Mouse (Mus musculus): ENCODE measurements around the gene Ets1.
A peak's percentile ranks its signal among the peaks of the same experiment; 100 is the strongest.

The Ets1 gene

DNA sequence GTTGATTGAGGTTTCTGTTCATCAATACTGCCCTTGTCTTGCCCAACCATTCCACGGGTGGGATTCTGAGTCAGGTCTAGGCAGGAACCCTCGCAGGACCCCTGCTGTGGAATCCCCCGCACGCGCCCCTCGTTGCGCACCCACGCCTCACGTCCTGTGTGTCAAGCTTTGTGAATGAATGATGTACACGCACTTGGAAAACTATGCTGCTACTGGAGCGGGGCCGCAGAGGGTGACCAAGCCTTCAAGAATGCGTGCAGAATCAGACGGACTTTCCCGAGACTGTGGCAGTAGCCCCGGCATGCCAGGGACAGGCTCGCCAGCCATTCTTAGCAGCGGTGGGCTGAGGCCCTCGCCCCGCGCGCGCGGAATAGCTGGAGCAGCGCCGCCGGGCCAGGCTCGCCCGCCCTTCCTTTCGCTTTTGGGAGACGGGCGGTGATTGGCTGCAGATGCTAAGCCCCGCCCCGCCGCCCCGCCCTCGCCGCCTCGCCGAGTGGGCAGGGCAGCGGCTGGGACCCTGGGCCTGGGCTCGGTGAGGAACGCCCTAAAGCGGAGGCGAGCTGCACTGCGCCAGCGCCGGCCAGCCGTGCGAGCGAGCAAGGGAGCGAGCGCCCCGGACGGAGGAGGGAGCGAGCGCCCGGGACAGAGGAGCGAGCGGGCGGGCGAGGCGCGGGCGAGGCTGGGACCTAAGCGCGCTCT, 59.6 kb downstream of the Ets1 start:
- DNase-seq (ENCODE audit: low spot score in 2 of 2): peak; percentile 69 to 89

DNA sequence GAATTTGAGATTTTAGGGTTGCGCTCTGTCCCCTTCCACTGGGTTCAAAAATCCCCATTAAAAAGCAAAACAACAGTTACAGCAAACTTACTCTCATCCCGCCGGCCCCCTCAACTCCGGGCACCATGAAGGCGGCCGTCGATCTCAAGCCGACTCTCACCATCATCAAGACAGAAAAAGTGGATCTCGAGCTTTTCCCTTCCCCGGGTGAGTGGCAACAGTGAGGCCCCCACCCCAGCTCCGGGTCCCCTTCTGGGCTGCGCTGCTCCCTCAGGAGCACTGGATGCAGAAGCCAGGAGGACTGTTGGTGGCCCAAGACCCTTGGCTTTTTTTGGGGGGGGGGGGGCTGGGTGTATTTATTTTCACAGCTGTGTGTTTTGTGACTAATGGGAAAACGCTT, 60.2 kb downstream of the Ets1 start:
- no peak for DNase-seq (ENCODE audit: low spot score in 2 of 2)

- no peak for DNase-seq (ENCODE audit: low spot score in 2 of 2)
Observed at GRCm38 (mm10) chr9:32696717-32697116, 60.7 kb downstream of the Ets1 start.

GRCm38 (mm10) chr9:32697291-32698110, 61.5 kb downstream of the Ets1 start:
- DNase-seq (ENCODE audit: low spot score in 2 of 2): no peak

GRCm38 (mm10) chr9:32698766-32699165, 62.7 kb downstream of the Ets1 start:
- DNase-seq (ENCODE audit: low spot score in 2 of 2): no peak

- DNase-seq (ENCODE audit: low spot score in 2 of 2): no peak
Observed at GRCm38 (mm10) chr9:32699391-32699841, 63.4 kb downstream of the Ets1 start.

DNA sequence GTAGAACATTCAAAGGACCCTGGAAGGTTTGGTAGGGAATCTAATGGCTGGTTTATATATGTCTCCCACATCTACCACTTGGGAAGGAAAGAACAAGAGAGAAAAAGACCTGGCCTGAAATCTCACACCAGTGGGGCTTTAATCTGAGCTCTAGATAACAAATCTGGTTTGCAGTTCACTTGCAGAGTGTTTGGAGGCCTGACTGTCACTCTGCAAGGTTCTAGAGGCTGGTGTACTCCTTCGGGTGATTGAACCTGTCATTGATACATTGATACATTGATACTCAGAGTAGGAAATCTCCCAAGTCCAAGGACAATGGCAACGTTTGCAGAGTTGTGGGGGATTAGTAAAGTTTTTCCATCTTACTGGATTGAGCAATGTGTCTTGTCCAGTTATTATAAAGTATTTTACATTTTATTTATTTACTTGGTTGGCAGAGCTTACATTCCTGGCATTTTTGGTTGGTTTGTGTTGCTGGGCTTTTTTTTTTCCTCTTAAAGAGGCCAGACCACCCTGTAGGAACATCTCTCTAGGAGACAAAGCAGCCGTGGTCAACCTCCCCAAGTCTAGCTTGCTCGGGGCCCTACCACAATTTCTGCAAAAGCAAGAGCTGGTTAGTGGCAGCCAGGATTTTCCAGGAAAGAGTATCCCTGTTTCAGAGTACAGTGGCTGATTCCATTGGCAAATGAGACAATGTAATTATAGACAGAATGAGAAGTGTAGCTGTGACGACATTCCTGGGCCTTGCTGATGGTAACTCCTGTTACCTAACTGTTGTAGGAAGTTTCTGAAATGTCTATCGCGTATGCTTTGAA, 64.3 kb downstream of the Ets1 start:
- no peak for DNase-seq (ENCODE audit: low spot score in 2 of 2)

GRCm38 (mm10) chr9:32701126-32701997, 65.3 kb downstream of the Ets1 start:
- no peak for DNase-seq (ENCODE audit: low spot score in 2 of 2)

- DNase-seq (ENCODE audit: low spot score in 2 of 2): no peak
Observed at GRCm38 (mm10) chr9:32701998-32702305, 65.9 kb downstream of the Ets1 start.

DNA sequence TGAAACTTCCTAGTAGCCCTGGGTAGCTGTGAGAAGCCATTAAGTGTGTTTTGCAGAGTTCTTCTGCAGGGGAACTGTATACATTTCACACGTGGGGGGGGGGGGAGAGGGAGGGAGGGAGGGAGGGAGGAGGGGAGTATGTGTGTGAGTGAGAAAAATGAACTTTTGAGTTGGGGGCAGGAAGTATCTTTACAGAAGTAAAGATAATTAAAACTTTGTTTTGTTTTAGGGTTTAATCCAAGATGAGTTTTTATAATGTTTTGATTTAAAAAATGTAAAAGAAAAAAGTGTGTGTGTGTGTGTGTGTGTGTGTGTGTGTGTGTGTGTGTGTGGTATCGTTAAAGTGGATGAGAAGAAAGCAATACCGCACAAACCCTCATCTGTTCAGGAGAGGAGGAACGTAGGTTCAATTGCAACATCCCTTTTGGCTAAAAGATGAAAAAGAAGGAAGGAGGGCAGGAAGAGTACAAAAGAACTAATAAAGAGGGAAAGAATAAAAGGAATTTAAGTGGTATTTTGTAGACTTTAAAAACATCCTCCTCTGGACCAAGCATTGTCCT, 66.9 kb downstream of the Ets1 start:
- DNase-seq (ENCODE audit: low spot score in 2 of 2): no peak

GRCm38 (mm10) chr9:32703976-32704745, 68.1 kb downstream of the Ets1 start:
- DNase-seq (ENCODE audit: low spot score in 2 of 2): no peak

GRCm38 (mm10) chr9:32705827-32706478, 69.9 kb downstream of the Ets1 start:
- no peak for DNase-seq (ENCODE audit: low spot score in 2 of 2)

DNA sequence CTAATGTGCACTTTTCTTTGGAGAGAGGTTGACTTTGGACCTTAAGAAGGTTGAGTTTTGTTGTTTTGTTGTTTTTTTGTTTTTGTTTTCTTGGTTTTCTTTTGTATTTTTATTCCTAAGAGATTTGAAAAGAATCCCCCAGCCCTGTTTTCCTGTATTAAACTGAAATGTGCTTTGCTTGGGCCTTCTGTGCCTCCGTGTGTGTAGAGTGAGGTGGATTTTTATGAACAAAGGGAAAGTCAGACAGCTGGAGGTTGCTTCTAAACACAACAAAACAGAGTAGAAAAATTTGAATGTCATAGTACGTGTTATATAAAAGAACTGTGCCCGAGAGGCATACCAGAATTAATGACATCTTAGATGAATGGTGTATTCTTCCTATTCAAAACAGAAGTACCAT, 71.4 kb downstream of the Ets1 start:
- DNase-seq (ENCODE audit: low spot score in 2 of 2): no peak

DNA sequence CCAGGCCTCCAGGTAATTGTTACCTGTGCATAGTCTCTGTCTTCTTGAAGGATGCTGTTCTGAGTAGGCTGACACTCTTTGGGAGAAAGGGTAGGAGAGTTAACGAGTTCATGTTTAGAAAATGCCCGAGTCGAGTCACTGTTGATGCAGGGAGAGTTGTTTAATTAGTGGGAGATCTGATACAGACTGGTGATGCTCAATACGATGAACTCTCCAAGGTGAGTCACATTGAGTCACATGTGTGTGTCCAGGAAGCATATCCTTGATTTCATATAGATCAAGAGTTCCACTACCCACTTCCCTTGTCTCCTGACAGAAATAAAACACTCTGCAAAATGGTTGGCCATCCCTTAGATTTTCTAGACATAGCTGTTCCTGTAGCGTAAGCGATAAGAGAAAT, 72.5 kb downstream of the Ets1 start:
- no peak for DNase-seq (ENCODE audit: low spot score in 2 of 2)

DNA sequence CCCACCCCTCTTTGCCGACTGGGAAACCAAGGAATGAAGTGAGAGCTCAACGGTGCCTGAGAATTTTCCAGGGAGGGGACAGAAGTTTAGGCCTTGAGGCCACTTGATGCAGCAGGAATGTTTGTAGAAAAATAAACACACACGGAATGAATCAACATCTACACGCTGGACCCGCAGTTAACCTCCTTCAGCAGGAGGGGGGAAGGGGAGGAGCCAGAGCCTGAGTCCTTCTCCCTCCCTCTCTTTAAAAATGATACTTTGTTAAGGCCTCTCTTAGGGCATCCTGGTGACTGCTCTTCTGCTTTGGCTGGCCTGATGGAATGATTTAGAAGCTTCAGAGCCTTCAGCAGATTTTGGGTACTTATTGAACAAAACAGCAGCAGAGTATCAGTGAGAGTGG, 73.3 kb downstream of the Ets1 start:
- no peak for DNase-seq (ENCODE audit: low spot score in 2 of 2)

DNA sequence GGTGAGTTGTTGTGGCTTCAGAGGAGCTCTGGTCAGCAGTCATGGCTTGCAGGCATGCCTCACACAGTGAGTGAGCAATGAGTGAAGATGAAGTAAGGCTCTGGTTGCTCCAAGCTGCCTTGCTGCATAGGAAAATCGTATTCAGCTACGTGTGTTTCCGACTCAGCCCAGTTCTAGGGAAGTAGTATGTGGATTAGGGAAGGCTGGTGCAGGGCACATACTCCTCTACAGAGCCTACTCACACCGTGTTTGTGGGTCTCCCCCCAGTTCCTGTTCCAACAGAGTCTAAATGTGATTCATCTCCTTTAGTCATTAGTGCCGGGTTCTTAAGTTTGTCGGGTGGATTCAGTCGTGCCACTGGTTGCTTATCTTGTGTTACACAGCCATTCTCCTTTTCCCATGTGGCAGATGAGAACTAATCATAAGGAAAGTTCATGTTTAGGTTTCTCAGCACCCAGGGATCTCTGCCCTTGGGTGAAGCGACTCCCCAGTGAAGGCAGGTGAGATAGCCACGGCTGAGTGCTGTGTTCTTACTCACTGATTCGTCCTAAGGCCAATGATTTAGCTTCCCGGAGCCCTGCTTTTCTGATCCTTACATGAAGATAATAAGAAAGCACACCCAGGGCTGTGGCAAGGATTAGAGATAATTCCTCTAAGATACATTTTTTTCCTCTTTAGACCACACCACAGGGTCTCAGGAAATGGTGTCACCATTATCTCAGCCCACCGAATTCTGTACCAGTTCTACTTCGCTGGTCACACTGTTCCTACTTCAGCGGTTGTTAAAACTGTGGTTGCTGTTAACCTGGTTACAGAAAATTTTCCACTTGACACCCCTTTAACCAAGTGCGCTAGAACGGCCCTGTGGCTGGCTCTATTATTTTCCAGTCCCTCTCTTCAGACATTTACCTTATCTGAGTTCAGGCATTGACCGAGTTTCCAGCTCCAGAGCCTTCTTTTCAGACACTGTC, 74.0 kb downstream of the Ets1 start:
- no peak for DNase-seq (ENCODE audit: low spot score in 2 of 2)

GRCm38 (mm10) chr9:32710987-32711652, 75.1 kb downstream of the Ets1 start:
- no peak for DNase-seq (ENCODE audit: low spot score in 2 of 2)

DNA sequence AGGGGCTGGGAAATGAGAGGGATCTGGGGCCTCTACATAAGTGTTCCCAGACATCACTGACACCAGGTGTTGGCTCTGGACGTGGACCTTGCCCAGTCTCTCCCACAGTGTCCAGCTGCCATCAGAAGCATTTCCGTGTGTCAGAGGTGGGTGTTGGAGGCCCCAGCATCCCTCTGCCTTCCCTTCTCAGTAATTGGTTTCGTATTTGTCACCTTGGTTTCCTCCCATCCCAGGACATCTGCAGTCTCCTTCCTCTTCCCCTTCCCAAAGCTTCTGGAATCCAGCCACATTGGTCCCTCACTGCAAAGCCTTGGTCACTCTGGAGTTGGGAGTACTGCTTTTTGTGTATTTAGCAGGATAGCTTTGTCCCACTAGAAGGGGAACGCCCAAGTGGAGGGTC, 75.7 kb downstream of the Ets1 start:
- DNase-seq (ENCODE audit: low spot score in 2 of 2): no peak
